Mouse (Mus musculus): ENCODE data around the gene Mansc4. TPM values are rescaled to one million over a fixed set of nuclear protein-coding genes. Genes with fewer than 3 reads are reported as not detected.

The Mansc4 gene
- polyA plus RNA-seq, 1 experiment from 2014 or later: 0.08 TPM

- Histone ChIP-seq H3K9me3 (replicated peaks) (no peaks in the 10 kb centered on the region), H3K9ac (no peak overlapping the region), H3K4me2 (no peak overlapping the region), H3K4me3 (replicated peaks) (no peak overlapping the region), H3K4me1 (replicated peaks) (peaks cover 25% of the 10 kb centered on the region), H3K27ac (replicated peaks) (no peak overlapping the region), H3K27me3 (no peaks in the 10 kb centered on the region), H3K36me3 (replicated peaks) (peaks cover 9% of the 10 kb centered on the region)
- ATAC-seq (ENCODE audit: insufficient read depth): no peak
- 55% methylated on average over 8 of the region's 8 CpGs for WGBS (ENCODE audit: insufficient replicate concordance)
Measured at GRCm38 (mm10) chr6:147097346-147097929, 10.6 kb upstream of the Mansc4 start.

DNA sequence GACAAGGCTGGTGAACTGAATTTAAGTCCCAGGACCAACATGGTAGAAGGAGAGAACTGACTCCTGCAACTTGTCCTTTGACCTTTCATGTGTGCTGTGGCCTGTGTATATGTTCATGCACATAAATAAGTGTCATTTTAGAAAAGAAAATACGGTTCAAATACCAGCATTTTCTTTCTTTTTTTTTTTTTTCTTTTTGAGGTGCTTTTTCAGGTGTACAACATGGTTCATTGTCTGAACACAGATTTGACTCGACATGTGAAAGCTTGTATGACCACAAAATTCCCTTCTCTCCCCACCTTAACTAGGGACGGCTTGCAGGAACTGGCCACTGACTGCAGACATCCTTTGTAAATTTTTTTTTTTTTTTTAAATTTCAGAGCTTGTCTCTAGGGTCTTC is 10.1 kb upstream of the Mansc4 start:
- Histone ChIP-seq H3K9ac (no peak overlapping the region), H3K27ac (replicated peaks) (no peak overlapping the region), H3K4me1 (replicated peaks) (peaks cover 30% of the 10 kb centered on the region), H3K27me3 (no peaks in the 10 kb centered on the region), H3K36me3 (replicated peaks) (peaks cover 9% of the 10 kb centered on the region), H3K4me3 (replicated peaks) (no peak overlapping the region), H3K9me3 (replicated peaks) (no peaks in the 10 kb centered on the region), H3K4me2 (no peak overlapping the region)
- ATAC-seq (ENCODE audit: insufficient read depth): no peak
- 60% methylated on average over 3 of the region's 3 CpGs for WGBS (ENCODE audit: insufficient replicate concordance)

- Histone ChIP-seq H3K27me3 (no peaks in the 10 kb centered on the region), H3K9me3 (replicated peaks) (no peaks in the 10 kb centered on the region), H3K4me2 (no peak overlapping the region), H3K4me1 (replicated peaks) (peaks cover 35% of the 10 kb centered on the region), H3K9ac (no peak overlapping the region), H3K36me3 (replicated peaks) (peaks cover 9% of the 10 kb centered on the region), H3K4me3 (replicated peaks) (no peak overlapping the region), H3K27ac (replicated peaks) (no peak overlapping the region)
- ATAC-seq (ENCODE audit: insufficient read depth): no peak
- 81% methylated on average over 4 of the region's 4 CpGs for WGBS (ENCODE audit: insufficient replicate concordance)
Measured at GRCm38 (mm10) chr6:147096109-147096508, 9.3 kb upstream of the Mansc4 start.

GRCm38 (mm10) chr6:147094771-147095170 is 7.9 kb upstream of the Mansc4 start:
- no peak overlapping the region for H3K4me2 ChIP-seq
- H3K36me3 ChIP-seq (replicated peaks): peaks cover 9% of the 10 kb centered on the region
- no peak overlapping the region for H3K9ac ChIP-seq
- H3K4me3 ChIP-seq (replicated peaks): no peak overlapping the region
- no peak overlapping the region for H3K27ac ChIP-seq (replicated peaks)
- H3K4me1 ChIP-seq (replicated peaks): peaks cover 40% of the 10 kb centered on the region
- no peaks in the 10 kb centered on the region for H3K9me3 ChIP-seq (replicated peaks)
- WGBS (ENCODE audit: insufficient replicate concordance): 76% methylated on average over 7 of the region's 7 CpGs
- H3K27me3 ChIP-seq: peaks cover 7% of the 10 kb centered on the region; the same call in 1 of the 2 replicates
- no peak for ATAC-seq (ENCODE audit: insufficient read depth)

DNA sequence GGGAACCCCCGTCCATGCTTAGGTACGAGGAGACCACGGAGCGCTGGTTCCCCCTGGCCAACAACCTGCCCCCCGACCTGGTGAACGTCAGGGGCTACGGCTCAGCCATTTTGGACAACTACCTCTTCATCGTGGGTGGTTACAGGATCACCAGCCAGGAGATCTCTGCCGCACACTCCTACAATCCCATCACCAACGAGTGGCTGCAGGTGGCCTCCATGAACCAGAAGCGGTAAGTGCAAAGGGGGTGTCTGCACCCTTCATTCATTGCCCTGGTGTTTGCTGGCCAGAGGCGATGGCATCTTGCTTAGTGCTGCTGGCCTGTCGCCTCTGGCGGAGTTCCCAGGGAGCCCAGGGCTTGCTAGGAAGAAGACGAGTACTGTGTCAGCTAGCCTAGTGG is 5.3 kb upstream of the Mansc4 start:
- H3K27me3 ChIP-seq: peaks cover 8% of the 10 kb centered on the region
- H3K4me3 ChIP-seq (replicated peaks): peak overlapping the region; percentile 72
- peak overlapping the region; percentile 61 for H3K9ac ChIP-seq
- no peak for ATAC-seq (ENCODE audit: insufficient read depth)
- peaks cover 37% of the 10 kb centered on the region for H3K4me1 ChIP-seq (replicated peaks)
- peak overlapping the region; percentile 67; the same call in 1 of the 2 replicates for H3K27ac ChIP-seq (replicated peaks)
- peak overlapping the region; percentile 90 for H3K4me2 ChIP-seq
- peaks cover 9% of the 10 kb centered on the region for H3K36me3 ChIP-seq (replicated peaks)
- WGBS (ENCODE audit: insufficient replicate concordance): 2% methylated on average over 15 of the region's 15 CpGs
- no peaks in the 10 kb centered on the region for H3K9me3 ChIP-seq (replicated peaks)

GRCm38 (mm10) chr6:147091136-147092120 is 4.6 kb upstream of the Mansc4 start, which contains the start of gene Klhl42:
Klhl42 (plus strand) TSS chr6:147091379.
- WGBS (ENCODE audit: insufficient replicate concordance): under 1% methylated on average over 99 of the region's 99 CpGs
- peak within 1 kb of the TSS; percentile 90 for H3K4me2 ChIP-seq
- peak within 1 kb of the TSS; percentile 72 for H3K4me3 ChIP-seq (replicated peaks)
- H3K9me3 ChIP-seq (replicated peaks): no peaks in the 10 kb centered on the region
- peak; percentile 87 for ATAC-seq (ENCODE audit: insufficient read depth)
- peak within 1 kb of the TSS; percentile 61 for H3K9ac ChIP-seq
- H3K4me1 ChIP-seq (replicated peaks): peaks cover 37% of the 10 kb centered on the region
- H3K27ac ChIP-seq (replicated peaks): peak within 1 kb of the TSS; percentile 67
- peaks cover 15% of the 10 kb centered on the region for H3K27me3 ChIP-seq
- peaks cover 9% of the 10 kb centered on the region for H3K36me3 ChIP-seq (replicated peaks)

GRCm38 (mm10) chr6:147090191-147090590 is 3.4 kb upstream of the Mansc4 start:
- peaks cover 37% of the 10 kb centered on the region for H3K4me1 ChIP-seq (replicated peaks)
- no peaks in the 10 kb centered on the region for H3K9me3 ChIP-seq (replicated peaks)
- peak overlapping the region; percentile 90 for H3K4me2 ChIP-seq
- 0 out of 2 replicates have a peak, but pooled peaks cover 4% of the 10 kb centered on the region for H3K36me3 ChIP-seq (replicated peaks)
- H3K27ac ChIP-seq (replicated peaks): no peak overlapping the region
- 67% methylated on average over 5 of the region's 5 CpGs for WGBS (ENCODE audit: insufficient replicate concordance)
- H3K4me3 ChIP-seq (replicated peaks): no peak overlapping the region
- ATAC-seq (ENCODE audit: insufficient read depth): no peak
- peaks cover 17% of the 10 kb centered on the region for H3K27me3 ChIP-seq
- H3K9ac ChIP-seq: no peak overlapping the region

DNA sequence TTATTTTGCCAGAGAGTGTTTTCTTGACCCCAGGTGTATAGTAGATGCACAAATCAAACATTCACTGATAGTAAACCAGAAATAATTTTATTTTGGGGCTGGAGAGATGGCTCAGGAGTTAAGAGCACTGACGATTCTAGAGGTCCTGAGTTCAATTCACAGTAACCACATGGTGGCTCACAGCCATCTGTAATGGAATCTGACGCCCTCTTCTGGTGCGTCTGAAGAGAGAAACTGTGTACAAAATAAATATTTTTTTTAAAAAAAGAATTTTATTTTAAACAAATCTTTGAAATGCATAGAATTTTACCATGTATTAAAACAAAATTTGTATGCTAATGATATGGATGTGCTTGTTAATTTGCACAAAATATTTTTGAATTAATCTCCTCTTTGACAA is 1.7 kb upstream of the Mansc4 start:
- no peaks in the 10 kb centered on the region for H3K36me3 ChIP-seq (replicated peaks)
- H3K27ac ChIP-seq (replicated peaks): no peak overlapping the region
- no peak for ATAC-seq (ENCODE audit: insufficient read depth)
- no peak overlapping the region for H3K4me3 ChIP-seq (replicated peaks)
- peaks cover 31% of the 10 kb centered on the region for H3K4me1 ChIP-seq (replicated peaks)
- WGBS (ENCODE audit: insufficient replicate concordance): 50% methylated on average over 3 of the region's 3 CpGs
- H3K4me2 ChIP-seq: no peak overlapping the region
- H3K9ac ChIP-seq: no peak overlapping the region
- H3K27me3 ChIP-seq: peaks cover 17% of the 10 kb centered on the region
- H3K9me3 ChIP-seq (replicated peaks): no peaks in the 10 kb centered on the region

DNA sequence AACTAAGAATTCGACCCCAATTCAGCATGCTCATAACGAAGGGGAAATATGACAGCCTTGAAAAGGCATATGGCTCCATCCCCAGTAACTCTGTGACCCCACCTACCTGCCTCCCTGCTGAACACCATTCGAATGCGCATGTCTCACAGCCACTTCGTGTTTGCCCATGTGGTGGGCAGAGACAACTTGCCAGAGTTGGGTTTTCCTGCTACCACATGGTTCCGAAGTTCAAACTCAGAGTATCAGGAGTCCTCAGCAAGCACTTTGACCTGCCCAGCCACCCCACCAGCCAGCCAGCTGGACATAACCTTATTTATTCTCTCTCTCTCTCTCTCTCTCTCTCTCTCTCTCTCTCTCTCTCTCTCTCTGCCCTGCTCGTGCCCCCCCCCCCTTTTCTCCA is 904 bp upstream of the Mansc4 start:
- no peak overlapping the region for H3K4me2 ChIP-seq
- H3K27ac ChIP-seq (replicated peaks): no peak overlapping the region
- peaks cover 24% of the 10 kb centered on the region for H3K4me1 ChIP-seq (replicated peaks)
- no peaks in the 10 kb centered on the region for H3K36me3 ChIP-seq (replicated peaks)
- no peak overlapping the region for H3K9ac ChIP-seq
- no peak for ATAC-seq (ENCODE audit: insufficient read depth)
- WGBS (ENCODE audit: insufficient replicate concordance): 53% methylated on average over 6 of the region's 7 CpGs
- no peaks in the 10 kb centered on the region for H3K9me3 ChIP-seq (replicated peaks)
- H3K27me3 ChIP-seq: peaks cover 17% of the 10 kb centered on the region
- H3K4me3 ChIP-seq (replicated peaks): no peak overlapping the region

GRCm38 (mm10) chr6:147085398-147086040 is 1.3 kb downstream of the Mansc4 start:
- H3K9me3 ChIP-seq (replicated peaks): no peaks in the 10 kb centered on the region
- no peak overlapping the region for H3K27ac ChIP-seq (replicated peaks)
- H3K4me2 ChIP-seq: no peak overlapping the region
- WGBS (ENCODE audit: insufficient replicate concordance): 45% methylated on average over 7 of the region's 7 CpGs
- H3K4me1 ChIP-seq (replicated peaks): peaks cover 5% of the 10 kb centered on the region
- no peak for ATAC-seq (ENCODE audit: insufficient read depth)
- H3K27me3 ChIP-seq: peaks cover 17% of the 10 kb centered on the region
- H3K36me3 ChIP-seq (replicated peaks): no peaks in the 10 kb centered on the region
- no peak overlapping the region for H3K9ac ChIP-seq
- H3K4me3 ChIP-seq (replicated peaks): no peak overlapping the region

- H3K36me3 ChIP-seq (replicated peaks): no peaks in the 10 kb centered on the region; the same call in 1 of the 2 replicates
- H3K9me3 ChIP-seq (replicated peaks): no peaks in the 10 kb centered on the region
- H3K4me1 ChIP-seq (replicated peaks): no peaks in the 10 kb centered on the region
- no peak overlapping the region for H3K4me2 ChIP-seq
- no peak overlapping the region for H3K27ac ChIP-seq (replicated peaks)
- no peak for ATAC-seq (ENCODE audit: insufficient read depth)
- H3K9ac ChIP-seq: no peak overlapping the region
- 76% methylated on average over 10 of the region's 10 CpGs for WGBS (ENCODE audit: insufficient replicate concordance)
- no peak overlapping the region for H3K4me3 ChIP-seq (replicated peaks)
- no peaks in the 10 kb centered on the region for H3K27me3 ChIP-seq
Measured at GRCm38 (mm10) chr6:147079919-147080318, 6.9 kb downstream of the Mansc4 start.
